Mouse (Mus musculus) urinary bladder, adult 2 months (tissue): Measurements from ENCODE around the gene Ybx3. TPM values are rescaled to one million over a fixed set of nuclear protein-coding genes. Genes with fewer than 3 reads are reported as not detected.
A peak's percentile ranks its signal among the peaks of the same experiment; 100 is the strongest.

ENCODE experiments used
- DNase-seq: peaks from one replicate; pipeline ENCODE4 v3.0.0; 2022; ENCODE audit warnings: low spot score
- polyA plus RNA-seq: library from polyadenylated mRNA; depleted of rRNA; stranded (reverse); fragments of >200 nt; gene quantifications from 2 replicates; pipeline ENCODE4 v1.2.3, GENCODE M21; 2012; rRNA removed

The Ybx3 gene
- 177 and 227 TPM in 2 replicates for polyA plus RNA-seq

- DNase-seq = peak; percentile 82
Observed at GRCm38 (mm10) chr6:131388040-131389021, at the start of gene Ybx3. Gene Ybx3, minus strand, starts transcription at chr6:131388476.

- no peak for DNase-seq
Observed at GRCm38 (mm10) chr6:131436626-131437025, 48.4 kb upstream of the Ybx3 start.

- DNase-seq = no peak
Observed at GRCm38 (mm10) chr6:131434088-131434487, 45.8 kb upstream of the Ybx3 start.

- no peak for DNase-seq
Observed at GRCm38 (mm10) chr6:131433153-131434048, 45.1 kb upstream of the Ybx3 start.

GRCm38 (mm10) chr6:131421572-131421971 lies 33.3 kb upstream of the Ybx3 start:
- no peak for DNase-seq

GRCm38 (mm10) chr6:131419614-131420013 lies 31.3 kb upstream of the Ybx3 start:
- no peak for DNase-seq

GRCm38 (mm10) chr6:131418770-131419169 lies 30.5 kb upstream of the Ybx3 start:
- DNase-seq = no peak

- DNase-seq = no peak
Observed at GRCm38 (mm10) chr6:131411116-131411843, 23.0 kb upstream of the Ybx3 start.

GRCm38 (mm10) chr6:131406957-131407356 lies 18.7 kb upstream of the Ybx3 start:
- DNase-seq = no peak

- no peak for DNase-seq
Observed at GRCm38 (mm10) chr6:131405896-131406295, 17.6 kb upstream of the Ybx3 start.

GRCm38 (mm10) chr6:131405174-131405573 lies 16.9 kb upstream of the Ybx3 start:
- DNase-seq = no peak

- DNase-seq = no peak
Observed at GRCm38 (mm10) chr6:131404260-131404659, 16.0 kb upstream of the Ybx3 start.

GRCm38 (mm10) chr6:131403036-131403435 lies 14.8 kb upstream of the Ybx3 start:
- no peak for DNase-seq

- DNase-seq = no peak
Observed at GRCm38 (mm10) chr6:131402606-131403005, 14.3 kb upstream of the Ybx3 start.

- no peak for DNase-seq
Observed at GRCm38 (mm10) chr6:131401259-131401658, 13.0 kb upstream of the Ybx3 start.

GRCm38 (mm10) chr6:131396650-131397049 lies 8.4 kb upstream of the Ybx3 start:
- no peak for DNase-seq

- no peak for DNase-seq
Observed at GRCm38 (mm10) chr6:131393873-131394660, 5.8 kb upstream of the Ybx3 start.

- DNase-seq = peak; percentile 57
Observed at GRCm38 (mm10) chr6:131387221-131388039, 846 bp downstream of the Ybx3 start.

- no peak for DNase-seq
Observed at GRCm38 (mm10) chr6:131386416-131387019, 1.8 kb downstream of the Ybx3 start.
